Mouse (Mus musculus) erythroblast, embryonic 14.5 days (primary cell): Measurements from ENCODE around the gene Otub1. TPM values are rescaled to one million over a fixed set of nuclear protein-coding genes. Genes with fewer than 3 reads are reported as not detected.

Source experiments
- H3K27me3 ChIP-seq: 2 replicates; pipeline ENCODE4 v1.6.1; 2012; ENCODE audit warnings: inconsistent platforms; ENCODE audit not compliant: control insufficient read depth
- H3K36me3 ChIP-seq: 2 replicates; pipeline ENCODE4 v1.6.1; 2012; ENCODE audit warnings: mild to moderate bottlenecking, inconsistent platforms; ENCODE audit not compliant: control insufficient read depth
- H3K4me1 ChIP-seq: 2 replicates; pipeline ENCODE4 v1.6.1; 2012; ENCODE audit warnings: inconsistent platforms; ENCODE audit not compliant: control insufficient read depth
- H3K4me3 ChIP-seq: replicated peaks from 2 replicates; pipeline ENCODE3; 2012; ENCODE audit warnings: moderate library complexity, mild to moderate bottlenecking, inconsistent platforms
- H3K9me3 ChIP-seq: 2 replicates; pipeline ENCODE4 v1.6.1; 2012; ENCODE audit warnings: low read length, inconsistent platforms, mixed read lengths; ENCODE audit not compliant: control insufficient read depth
- GATA1 ChIP-seq: IDR thresholded peaks from 2 replicates; pipeline ENCODE4 v1.6.1; 2012; ENCODE audit warnings: low read length, inconsistent platforms, mixed read lengths
- TAL1 ChIP-seq: IDR thresholded peaks from 3 replicates; pipeline ENCODE4 v1.6.1; 2012; ENCODE audit warnings: low read length, inconsistent platforms, mixed read lengths
- polyA plus RNA-seq: library from polyadenylated mRNA; stranded (reverse); fragments of >175 nt; gene quantifications from 2 replicates; pipeline ENCODE4 v1.2.3, GENCODE M21; 2012

Gene Otub1
- polyA plus RNA-seq, 1 experiment = 9.4 TPM

- no peak for TF ChIP-seq TAL1
- no peak for TF ChIP-seq GATA1
- Histone ChIP-seq H3K9me3 (no peaks in the 10 kb centered on the region), H3K4me1 (peaks cover 17% of the 10 kb centered on the region), H3K27me3 (peaks cover 36% of the 10 kb centered on the region), H3K4me3 (no peak overlapping the region), H3K36me3 (no peaks in the 10 kb centered on the region)
Observed at GRCm38 (mm10) chr19:7171447-7171846, 34.7 kb downstream of the Otub1 start.

DNA sequence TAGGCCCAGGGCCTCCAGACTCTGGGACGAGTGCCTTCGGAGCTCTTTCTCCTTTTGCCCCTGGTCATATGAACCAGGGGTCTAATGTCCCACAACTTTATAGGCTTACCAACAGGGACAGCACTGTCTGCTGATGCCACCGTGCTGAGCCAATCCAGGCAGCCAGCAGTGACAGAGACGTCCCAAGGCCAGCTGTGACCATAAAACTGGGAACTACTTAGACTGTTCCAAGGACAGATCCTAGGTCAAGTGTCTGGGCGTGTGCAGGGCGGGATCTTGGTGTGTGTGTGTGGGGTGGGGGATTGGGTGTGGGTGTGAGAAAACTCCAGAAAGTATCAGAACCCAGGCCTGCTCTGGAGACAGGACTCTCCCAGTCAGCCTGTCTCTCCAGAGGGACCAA, 35.2 kb downstream of the Otub1 start:
- Histone ChIP-seq H3K4me3 (no peak overlapping the region), H3K36me3 (no peaks in the 10 kb centered on the region), H3K4me1 (peaks cover 17% of the 10 kb centered on the region), H3K9me3 (no peaks in the 10 kb centered on the region), H3K27me3 (peaks cover 41% of the 10 kb centered on the region)
- TF ChIP-seq GATA1 (no peak), TAL1 (no peak)

- no peak for TF ChIP-seq GATA1
- no peak overlapping the region for H3K4me3 ChIP-seq
- no peaks in the 10 kb centered on the region; the same call in 1 of the 2 replicates for H3K9me3 ChIP-seq
- H3K4me1 ChIP-seq = peaks cover 17% of the 10 kb centered on the region
- H3K36me3 ChIP-seq = no peaks in the 10 kb centered on the region
- H3K27me3 ChIP-seq = peaks cover 65% of the 10 kb centered on the region
Observed at GRCm38 (mm10) chr19:7168423-7168822, 37.7 kb downstream of the Otub1 start.

GRCm38 (mm10) chr19:7166767-7167166, 39.3 kb downstream of the Otub1 start:
- TF ChIP-seq TAL1 = no peak
- TF ChIP-seq GATA1 = no peak
- Histone ChIP-seq H3K27me3 (peaks cover 70% of the 10 kb centered on the region), H3K36me3 (no peaks in the 10 kb centered on the region), H3K4me3 (no peak overlapping the region), H3K4me1 (peaks cover 9% of the 10 kb centered on the region), H3K9me3 (no peaks in the 10 kb centered on the region; the same call in 1 of the 2 replicates)

DNA sequence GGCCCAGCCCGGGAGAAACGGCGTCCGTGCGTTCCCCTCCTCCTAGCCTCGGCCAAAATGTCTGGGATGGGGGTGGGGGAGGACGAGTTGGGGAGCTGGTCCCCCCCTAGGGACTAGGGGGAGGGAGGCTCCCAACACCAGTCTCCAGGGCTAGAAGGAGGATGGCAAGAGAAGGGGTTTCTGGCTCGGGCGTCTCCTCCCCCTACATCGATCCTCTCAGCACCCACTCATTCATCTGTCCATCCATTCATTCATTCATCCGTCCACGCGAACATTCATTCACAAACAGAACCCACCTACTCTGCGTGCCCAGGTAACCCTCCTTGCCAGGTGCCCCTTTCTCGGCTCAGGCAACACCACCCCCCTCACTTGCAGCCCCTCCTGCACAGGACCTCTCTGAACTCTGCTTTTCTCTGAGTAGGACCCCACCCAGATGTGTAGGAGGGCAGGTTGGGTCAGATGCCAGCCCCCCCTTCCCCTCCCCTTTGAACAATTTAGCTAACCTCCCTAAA, 39.9 kb downstream of the Otub1 start:
- Histone ChIP-seq H3K27me3 (peaks cover 72% of the 10 kb centered on the region), H3K4me1 (peaks cover 4% of the 10 kb centered on the region), H3K4me3 (no peak overlapping the region), H3K36me3 (no peaks in the 10 kb centered on the region), H3K9me3 (no peaks in the 10 kb centered on the region; the same call in 1 of the 2 replicates)
- TF ChIP-seq TAL1 (no peak), GATA1 (no peak)

DNA sequence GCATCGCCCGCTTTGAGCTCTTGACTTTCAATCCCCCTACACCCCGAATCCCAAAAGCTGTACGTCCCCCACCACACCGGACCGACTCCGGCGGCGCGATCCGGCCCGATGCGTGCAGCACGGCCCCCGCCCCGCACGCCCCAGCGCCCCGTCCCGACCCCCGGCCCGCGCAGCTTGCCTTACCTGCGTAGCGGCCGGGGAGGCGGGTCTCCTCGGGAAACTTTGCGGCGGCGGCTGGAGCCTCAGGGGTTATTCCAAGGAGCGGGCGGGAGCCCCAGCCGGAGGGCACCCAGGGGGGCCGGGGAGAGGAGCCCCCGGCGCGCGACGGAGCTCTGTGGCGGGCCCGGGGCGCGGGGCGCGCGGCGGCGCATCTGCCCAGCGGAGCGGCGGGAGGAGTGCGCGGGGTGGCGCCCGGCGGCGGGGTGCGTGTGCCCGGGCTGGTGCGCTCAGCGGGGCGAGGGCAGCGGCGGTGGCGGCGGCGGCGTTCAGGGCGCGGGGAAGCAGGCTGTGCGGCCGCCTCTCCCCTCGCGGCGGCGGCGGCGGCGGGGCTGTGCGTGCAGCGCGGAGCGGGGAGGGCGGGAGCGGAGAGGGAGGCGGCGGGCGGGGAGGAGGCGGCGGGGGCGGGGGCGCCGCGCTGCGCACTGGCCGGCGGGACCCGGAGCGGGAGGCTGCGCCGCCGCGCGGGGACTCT, 40.5 kb downstream of the Otub1 start:
- no peaks in the 10 kb centered on the region for H3K36me3 ChIP-seq
- peaks cover 75% of the 10 kb centered on the region for H3K27me3 ChIP-seq
- TF ChIP-seq GATA1 = no peak
- no peak for TF ChIP-seq TAL1
- H3K9me3 ChIP-seq = no peaks in the 10 kb centered on the region; the same call in 1 of the 2 replicates
- H3K4me3 ChIP-seq = no peak overlapping the region
- peaks cover under 1% of the 10 kb centered on the region; the same call in 1 of the 2 replicates for H3K4me1 ChIP-seq

- Histone ChIP-seq H3K9me3 (no peaks in the 10 kb centered on the region; the same call in 1 of the 2 replicates), H3K4me1 (peaks cover 2% of the 10 kb centered on the region), H3K4me3 (no peak overlapping the region), H3K27me3 (peaks cover 80% of the 10 kb centered on the region), H3K36me3 (no peaks in the 10 kb centered on the region)
- TF ChIP-seq GATA1 (no peak), TAL1 (no peak)
Observed at GRCm38 (mm10) chr19:7164820-7165323, 41.2 kb downstream of the Otub1 start.

DNA sequence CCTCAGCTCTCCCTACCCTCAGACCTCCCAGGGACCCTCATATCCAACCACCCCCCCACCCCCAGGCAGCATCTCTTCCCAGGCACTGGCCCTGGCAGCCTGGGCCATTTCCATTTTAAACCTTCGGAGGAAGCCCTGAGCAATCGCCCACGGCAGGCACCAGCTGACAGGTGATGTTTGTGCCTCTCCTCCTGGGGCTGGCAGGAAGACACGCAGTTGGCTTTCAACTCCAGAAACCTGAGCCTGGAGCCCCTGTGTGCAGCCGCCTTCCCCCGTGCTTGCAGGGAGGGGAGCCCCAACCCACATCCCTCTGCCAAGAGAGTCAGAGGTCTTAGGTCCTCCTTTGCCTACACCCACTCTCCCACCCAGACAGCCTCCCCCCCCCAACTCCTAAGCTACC, 41.9 kb downstream of the Otub1 start:
- Histone ChIP-seq H3K4me1 (peaks cover 2% of the 10 kb centered on the region), H3K9me3 (no peaks in the 10 kb centered on the region; the same call in 1 of the 2 replicates), H3K36me3 (no peaks in the 10 kb centered on the region), H3K27me3 (peaks cover 84% of the 10 kb centered on the region), H3K4me3 (no peak overlapping the region)
- TF ChIP-seq GATA1 (no peak), TAL1 (no peak)

GRCm38 (mm10) chr19:7161064-7161463, 45.1 kb downstream of the Otub1 start:
- TF ChIP-seq TAL1 = no peak
- TF ChIP-seq GATA1 = no peak
- H3K9me3 ChIP-seq = no peaks in the 10 kb centered on the region; the same call in 1 of the 2 replicates
- H3K4me3 ChIP-seq = no peak overlapping the region
- H3K4me1 ChIP-seq = peaks cover 2% of the 10 kb centered on the region
- H3K36me3 ChIP-seq = no peaks in the 10 kb centered on the region
- H3K27me3 ChIP-seq = peaks cover 67% of the 10 kb centered on the region
